Mouse (Mus musculus) yolk sac, embryonic 10.5 days (tissue): ENCODE data around the gene Faf2.

Source experiments
- DNase-seq: peaks from one replicate; pipeline ENCODE4 v3.0.0-alpha.2; 2017; ENCODE audit warnings: low spot score

Faf2 gene

GRCm38 (mm10) chr13:54621155-54621932 lies at the start of gene Faf2:
Faf2 (plus strand) TSS chr13:54621784.
- peak; percentile 95 for DNase-seq

GRCm38 (mm10) chr13:54572621-54573020 lies 49.0 kb upstream of the Faf2 start:
- no peak for DNase-seq

GRCm38 (mm10) chr13:54574854-54575481 lies 46.6 kb upstream of the Faf2 start, which contains the start of gene Arl10:
Arl10 (plus strand) TSS chr13:54575015.
- peak; percentile 86 for DNase-seq

- no peak for DNase-seq
These were observed 46.1 kb upstream of the Faf2 start for GRCm38 (mm10) chr13:54575489-54575888.

- DNase-seq = no peak
These were observed 43.7 kb upstream of the Faf2 start for GRCm38 (mm10) chr13:54577652-54578507.

GRCm38 (mm10) chr13:54581385-54581784 lies 40.2 kb upstream of the Faf2 start:
- DNase-seq = no peak

DNA sequence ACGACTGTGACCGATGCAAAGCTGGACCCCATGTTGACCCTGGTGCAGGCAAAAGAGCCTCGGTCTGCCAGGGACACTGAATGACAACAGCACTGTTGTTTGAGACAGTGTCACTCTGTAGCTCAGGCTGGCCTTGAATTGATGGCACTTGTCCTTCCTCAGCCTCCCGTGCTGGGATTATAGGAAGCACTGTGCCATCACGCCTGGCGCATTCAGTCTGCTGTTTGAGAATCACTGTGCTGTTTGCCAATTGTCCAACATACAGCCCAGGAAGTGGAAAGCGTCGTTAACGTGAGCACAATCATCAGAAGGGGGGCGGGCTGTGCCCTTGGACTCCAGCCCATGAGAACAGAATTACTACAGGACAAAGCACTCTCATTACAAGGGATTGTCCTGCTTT lies 39.5 kb upstream of the Faf2 start:
- no peak for DNase-seq

- DNase-seq = peak; percentile 23
These were observed 38.7 kb upstream of the Faf2 start for GRCm38 (mm10) chr13:54582860-54583259.

GRCm38 (mm10) chr13:54585831-54586230 lies 35.8 kb upstream of the Faf2 start:
- DNase-seq = no peak

GRCm38 (mm10) chr13:54589414-54589995 lies 32.1 kb upstream of the Faf2 start:
- no peak for DNase-seq

- peak; percentile 98 for DNase-seq
These were observed 31.3 kb upstream of the Faf2 start, which contains the start of the genes Nop16 and Higd2a for GRCm38 (mm10) chr13:54589996-54590951. Nop16 (minus strand) TSS chr13:54590090. Higd2a (plus strand) TSS chr13:54590207.

DNA sequence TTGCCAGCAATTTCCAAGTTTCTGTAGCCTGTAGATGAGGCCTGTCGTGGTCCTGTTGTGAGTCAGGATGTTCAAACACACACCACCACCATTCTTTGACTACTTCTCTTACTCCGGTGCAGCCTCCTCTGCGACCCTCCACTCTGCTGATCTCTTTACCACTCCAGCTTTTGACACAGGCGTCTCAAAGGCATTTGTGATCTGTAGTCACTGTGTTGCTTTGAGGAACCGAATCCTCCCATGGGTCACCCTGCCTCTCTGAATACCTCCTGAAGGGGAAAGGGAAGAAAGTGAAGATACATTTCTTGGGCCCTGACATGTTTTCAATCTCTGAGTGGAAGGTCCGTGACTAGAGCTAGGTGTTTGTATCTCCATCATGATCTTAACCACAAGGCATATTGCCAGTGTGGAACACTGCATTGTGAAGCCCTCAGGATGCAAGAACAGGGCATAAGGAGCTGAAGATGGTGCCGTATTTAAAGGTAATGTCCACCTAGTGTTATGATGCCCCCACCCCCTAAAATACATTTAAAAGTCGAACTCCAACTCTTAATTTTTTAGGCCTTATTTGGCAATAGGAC lies 29.7 kb upstream of the Faf2 start:
- no peak for DNase-seq

DNA sequence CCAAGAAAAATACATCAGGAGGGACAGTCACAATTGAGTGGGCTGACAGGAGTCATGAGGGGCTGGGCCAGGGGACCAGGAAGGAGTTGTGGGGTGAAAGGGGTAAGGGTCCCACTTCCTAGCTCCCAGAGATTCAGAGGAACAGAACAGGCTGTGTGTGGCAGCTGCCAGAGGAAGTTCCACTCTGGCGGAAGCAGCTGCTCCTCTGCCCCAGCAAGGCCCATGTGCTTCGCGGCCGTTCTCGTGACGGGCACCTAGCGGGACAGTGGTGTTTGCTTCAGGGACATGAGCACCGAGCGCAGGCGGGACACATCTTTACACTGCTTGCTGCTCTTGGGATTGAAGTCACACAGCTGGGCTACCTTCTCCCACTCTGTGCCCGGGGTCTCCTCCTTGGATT lies 28.0 kb upstream of the Faf2 start:
- DNase-seq = no peak

- DNase-seq = no peak
These were observed 25.4 kb upstream of the Faf2 start for GRCm38 (mm10) chr13:54596107-54596690.

DNA sequence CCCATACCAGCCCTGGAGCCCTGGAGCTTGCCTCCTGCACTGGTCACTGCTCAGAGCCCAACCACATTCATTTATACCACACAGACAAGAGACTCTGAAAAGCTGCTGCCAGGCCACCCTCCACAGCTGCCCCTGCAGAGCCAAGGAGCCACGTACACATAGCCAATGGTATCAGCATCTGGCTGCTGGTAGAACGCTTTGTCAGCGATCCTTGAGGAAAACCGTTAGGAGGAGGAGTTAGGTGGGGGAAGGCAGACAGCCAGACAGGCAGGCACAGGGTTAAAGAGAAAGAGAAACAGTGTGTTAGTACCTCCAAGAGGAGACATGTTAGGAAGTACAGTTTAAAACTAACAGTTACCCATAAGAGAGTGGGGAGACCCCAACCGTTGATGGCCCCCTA lies 24.7 kb upstream of the Faf2 start:
- DNase-seq = peak; percentile 40

DNA sequence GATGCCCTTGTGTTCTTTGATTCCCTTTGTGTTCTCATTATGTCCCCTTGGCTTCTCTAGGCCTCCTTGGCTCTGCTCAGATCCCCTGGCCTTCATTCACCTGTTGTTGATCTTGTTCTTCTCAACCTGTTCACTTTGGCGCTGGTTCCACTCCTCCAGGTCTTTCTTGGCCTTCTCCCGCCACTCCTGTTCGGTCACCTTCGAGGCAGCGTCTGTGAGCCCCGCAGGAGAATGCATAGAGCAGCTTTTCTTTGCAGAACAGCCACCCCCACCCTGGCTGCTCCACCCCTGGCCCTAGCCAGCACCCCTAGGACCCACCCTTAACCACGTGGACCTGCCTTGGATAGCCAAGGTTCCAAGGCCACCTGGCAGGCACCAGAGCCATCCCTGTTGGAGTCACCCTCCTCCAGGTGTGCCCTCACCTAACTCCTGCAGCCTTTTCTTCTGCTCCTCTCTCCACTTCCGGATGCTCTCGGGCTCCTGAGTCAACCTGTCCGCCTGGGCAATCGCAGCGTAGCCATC lies 22.9 kb upstream of the Faf2 start:
- DNase-seq = no peak

GRCm38 (mm10) chr13:54602639-54603111 lies 18.9 kb upstream of the Faf2 start:
- no peak for DNase-seq

DNA sequence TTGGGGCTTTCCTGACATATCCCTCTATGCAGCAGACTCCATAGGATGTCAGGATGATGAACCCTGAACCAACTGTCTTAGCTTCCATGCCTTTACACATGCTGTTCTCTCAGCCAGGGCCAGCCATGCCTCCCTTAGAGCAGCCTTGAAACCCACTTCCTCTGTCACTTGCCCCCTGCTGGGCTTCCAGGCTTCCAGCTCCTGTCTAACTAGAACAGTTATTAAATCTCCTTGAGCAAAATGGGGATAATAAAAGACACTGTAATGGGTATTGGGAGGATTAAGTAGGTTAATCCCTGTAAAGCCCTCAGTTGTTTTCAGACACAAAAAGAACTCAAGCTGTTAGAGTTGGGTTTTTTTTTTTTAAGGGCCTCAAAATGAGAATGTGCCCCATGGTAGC lies 18.1 kb upstream of the Faf2 start:
- no peak for DNase-seq

- no peak for DNase-seq
These were observed 17.4 kb upstream of the Faf2 start for GRCm38 (mm10) chr13:54604221-54604620.

GRCm38 (mm10) chr13:54605426-54605825 lies 16.2 kb upstream of the Faf2 start:
- no peak for DNase-seq
